Mouse (Mus musculus) erythroid progenitor cell, adult 5-6 weeks (primary cell): ENCODE data around the gene March10. TPM values are rescaled to one million over a fixed set of nuclear protein-coding genes. Genes with fewer than 3 reads are reported as not detected.

Experiments used
- ATAC-seq: replicated peaks from 2 replicates; pipeline ENCODE4 v1.8.0; 2016; ENCODE audit warnings: moderate number of reproducible peaks, mild to moderate bottlenecking, moderate TSS enrichment, inconsistent platforms; ENCODE audit not compliant: poor library complexity, low FRiP score, severe bottlenecking
- total RNA-seq, 2 experiments: library from RNA; stranded (forward) in 1 of 2; stranded (reverse) in 1 of 2; fragments of 150-400 nt in 1 of 2; fragments of 186-747, 209-891 nt in 1 of 2; gene quantifications; 2 replicates each; pipeline versions ENCODE4 v1.2.3 to v1.2.4; 2015 to 2017; ENCODE audit warnings: low replicate concordance in 2 of 2

March10 gene
- total RNA-seq, 2 experiments from 2014 or later, result not detected

DNA sequence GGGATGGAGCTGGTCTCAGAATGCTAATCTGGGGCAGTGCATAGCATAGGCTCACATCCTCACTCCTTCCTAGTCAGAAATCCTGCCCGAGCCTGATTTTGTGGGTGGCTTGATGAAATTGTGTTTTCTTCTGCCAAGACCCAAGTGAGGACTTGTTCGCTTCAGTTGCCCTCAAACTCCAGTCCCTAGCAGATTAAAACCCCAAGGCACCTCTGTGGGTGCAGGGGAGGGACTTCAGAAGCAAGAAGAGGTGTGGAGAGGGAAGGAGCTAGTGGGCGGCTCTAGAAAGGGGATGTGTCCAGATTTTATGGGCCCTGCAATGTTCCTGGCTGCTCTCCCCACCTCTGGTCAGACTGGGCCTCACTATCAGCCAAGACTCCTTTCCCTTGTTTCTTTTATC, 125.4 kb downstream of the March10 start:
- no peak for ATAC-seq

- ATAC-seq, result no peak
These were observed 126.6 kb downstream of the March10 start for GRCm38 (mm10) chr11:105329962-105330361.

DNA sequence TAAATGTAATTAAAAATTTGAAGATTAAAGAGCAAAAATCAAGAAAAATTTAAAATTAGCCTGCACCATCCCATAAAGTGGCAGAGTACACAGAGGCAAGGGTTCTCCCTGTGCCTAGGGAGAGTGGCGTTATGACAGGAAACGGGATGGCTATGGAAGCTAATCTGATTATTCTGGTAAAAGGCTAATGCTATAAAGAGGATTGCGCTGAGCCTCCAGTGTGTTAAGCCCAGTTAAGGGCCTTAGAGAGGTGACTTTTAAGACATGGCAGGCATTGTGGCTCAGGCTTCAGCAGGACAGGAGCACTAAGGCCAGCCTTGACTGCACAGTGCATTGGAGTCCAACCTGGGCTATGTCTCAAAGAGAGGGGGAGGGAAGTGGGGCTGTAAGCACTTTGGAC, 129.4 kb downstream of the March10 start:
- ATAC-seq, result no peak

- no peak for ATAC-seq
These were observed 133.0 kb downstream of the March10 start for GRCm38 (mm10) chr11:105323530-105323929.

- ATAC-seq, result no peak
These were observed 135.4 kb downstream of the March10 start for GRCm38 (mm10) chr11:105321090-105321489.

DNA sequence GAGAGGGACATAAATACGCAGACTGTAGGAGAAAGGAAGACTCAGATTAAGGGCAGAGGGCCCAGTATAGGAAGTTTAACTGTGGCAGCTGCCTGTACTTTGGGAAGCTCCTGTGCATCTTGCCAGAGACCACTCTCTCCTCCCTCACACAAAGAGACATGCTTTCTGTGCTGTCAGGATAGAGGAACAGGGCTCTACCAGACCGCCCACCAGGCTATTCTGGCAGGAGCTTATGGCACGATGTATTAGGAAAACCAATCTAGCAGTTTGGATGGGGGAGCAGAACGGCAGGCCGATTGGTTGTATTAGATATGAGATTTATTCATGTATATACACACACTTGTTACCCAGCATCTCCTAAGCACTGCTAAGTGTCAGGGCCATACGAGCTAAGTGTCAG, 138.8 kb downstream of the March10 start:
- ATAC-seq, result no peak

- ATAC-seq, result no peak
These were observed 140.4 kb downstream of the March10 start for GRCm38 (mm10) chr11:105316121-105316520.

GRCm38 (mm10) chr11:105315296-105315695, 141.2 kb downstream of the March10 start:
- ATAC-seq, result no peak

DNA sequence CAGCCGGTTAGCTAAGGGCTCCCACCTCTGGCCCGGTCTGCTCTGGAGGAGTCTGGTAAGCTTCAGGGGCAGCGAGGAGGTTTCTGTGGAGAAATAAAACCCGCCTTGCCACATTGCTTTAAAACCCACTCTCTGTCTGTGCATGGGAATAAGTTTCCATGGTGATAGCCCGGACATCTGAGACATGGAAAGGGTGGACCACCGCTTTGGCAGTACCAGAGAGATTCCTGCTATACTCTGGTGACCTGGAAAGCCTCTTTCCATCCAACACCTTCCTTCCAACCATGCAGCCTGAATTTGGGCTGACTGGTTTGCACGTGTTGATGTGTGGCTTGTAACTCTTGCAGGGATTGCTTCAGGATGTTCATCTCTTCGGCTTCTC, 142.9 kb downstream of the March10 start:
- ATAC-seq, result no peak

- ATAC-seq, result no peak
These were observed 143.4 kb downstream of the March10 start for GRCm38 (mm10) chr11:105312972-105313632.

DNA sequence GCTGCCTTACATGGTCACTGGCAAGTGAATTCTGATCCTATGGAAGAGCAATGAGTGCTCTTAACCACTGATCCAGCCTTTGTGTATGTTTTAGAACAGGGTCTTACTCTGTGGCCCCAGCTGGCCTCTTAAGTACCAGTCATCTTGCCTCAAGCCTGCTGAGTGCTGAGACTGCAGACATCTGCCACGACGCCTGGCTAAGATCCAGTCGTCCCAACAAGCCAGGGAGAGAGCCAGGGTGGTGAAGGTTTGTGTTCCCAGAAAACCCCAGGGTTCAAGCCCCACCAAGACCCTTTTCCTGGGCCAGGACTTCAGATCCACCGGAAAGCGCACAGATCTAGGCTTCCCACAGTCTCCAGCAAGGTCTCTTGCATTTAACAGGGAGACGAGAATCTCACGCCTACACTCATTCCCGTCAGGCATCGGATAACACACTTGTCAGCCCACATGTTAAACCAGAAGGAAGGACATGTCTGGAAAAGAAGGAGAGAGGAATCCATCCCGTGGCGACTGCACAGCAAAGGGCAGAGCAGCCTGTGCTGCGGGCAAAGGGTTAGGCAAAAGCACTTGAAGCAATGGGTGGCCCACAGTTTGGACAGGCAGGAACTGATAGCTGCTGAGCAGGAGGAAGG, 144.1 kb downstream of the March10 start:
- ATAC-seq, result no peak

GRCm38 (mm10) chr11:105311291-105311975, 145.1 kb downstream of the March10 start:
- no peak for ATAC-seq

Other genes with a start within 250 kb of the March10 start
- not detected in 2 replicates for gene Mrc2, start 164.1 kb downstream of the March10 start, total RNA-seq (2015; ENCODE audit: low replicate concordance)
- gene Mrc2, start 164.1 kb downstream of the March10 start, total RNA-seq (2017; ENCODE audit: low replicate concordance), result not detected in 2 replicates
- 1.3 and 14.8 TPM in 2 replicates for gene Tanc2, start 133.3 kb upstream of the March10 start, total RNA-seq (2015; ENCODE audit: low replicate concordance)
- gene Tanc2, start 133.3 kb upstream of the March10 start, total RNA-seq (2017; ENCODE audit: low replicate concordance), result 0.26 and 5.4 TPM in 2 replicates